Mouse (Mus musculus) CH12.LX (cell line): ENCODE measurements around the gene Fam72a. TPM values are rescaled to one million over a fixed set of nuclear protein-coding genes. Genes with fewer than 3 reads are reported as not detected.

Experiments used
- DNase-seq: peaks from one replicate; pipeline ENCODE4 v3.0.0-alpha.2; 2013; ENCODE audit errors: extremely low read depth
- H3K27ac ChIP-seq: 2 replicates; pipeline ENCODE4 v1.5.1; 2012; ENCODE audit warnings: low read depth, mild to moderate bottlenecking, control low read depth, moderate library complexity; ENCODE audit not compliant: insufficient read depth
- H3K27me3 ChIP-seq: replicated peaks from 2 replicates; pipeline ENCODE3; 2012; ENCODE audit warnings: inconsistent platforms
- H3K36me3 ChIP-seq, 2 experiments: replicated peaks in 1 of 2; 2 replicates each; pipeline versions ENCODE3 to v1.6.1; 2012; ENCODE audit warnings: inconsistent platforms in 1 of 2, low read length in 1 of 2, mild to moderate bottlenecking in 1 of 2, mixed read lengths in 1 of 2, moderate library complexity in 1 of 2; ENCODE audit not compliant: control insufficient read depth in 1 of 2, insufficient read depth in 1 of 2
- H3K4me1 ChIP-seq, 2 experiments: 2 replicates each; pipeline ENCODE4 v1.6.1; 2012; ENCODE audit warnings: inconsistent platforms in 1 of 2, moderate library complexity in 1 of 2; ENCODE audit not compliant: insufficient read depth in 2 of 2, control insufficient read depth in 1 of 2
- H3K4me2 ChIP-seq: 2 replicates; pipeline ENCODE4 v1.6.1; 2012; ENCODE audit warnings: low read depth, mild to moderate bottlenecking, control low read depth; ENCODE audit not compliant: poor library complexity, insufficient read depth, severe bottlenecking
- H3K4me3 ChIP-seq, 3 experiments: fragments of 150-350 bp in 1 of 3; sonication (generic) in 1 of 3; replicated peaks in 1 of 3; 2 replicates each; pipeline versions ENCODE3 to v1.5.1; 2011 to 2012; ENCODE audit warnings: low read depth in 2 of 3, low read length in 2 of 3, mild to moderate bottlenecking in 2 of 3, moderate library complexity in 2 of 3, control low read depth in 1 of 3, improper control_type of control experiment in 1 of 3, inconsistent platforms in 1 of 3, mixed read lengths in 1 of 3; ENCODE audit not compliant: poor library complexity in 1 of 3
- H3K79me2 ChIP-seq: replicated peaks from 2 replicates; pipeline ENCODE4 v1.6.1; 2012; ENCODE audit warnings: mild to moderate bottlenecking, moderate library complexity; ENCODE audit not compliant: control insufficient read depth, poor library complexity, insufficient read depth, severe bottlenecking; ENCODE audit errors: extremely low read depth
- H3K9ac ChIP-seq: 2 replicates; pipeline ENCODE4 v1.6.1; 2012; ENCODE audit warnings: low read depth, mild to moderate bottlenecking, control low read depth, moderate library complexity; ENCODE audit not compliant: insufficient read depth
- H3K9me3 ChIP-seq: replicated peaks from 2 replicates; pipeline ENCODE3; 2012; ENCODE audit warnings: low read length, inconsistent platforms, mixed read lengths
- CHD1 ChIP-seq: IDR thresholded peaks from 2 replicates; pipeline ENCODE4 v1.6.1; 2012; ENCODE audit warnings: low read depth, low read length, improper control_type of control experiment, inconsistent platforms
- CHD2 ChIP-seq: IDR thresholded peaks from 2 replicates; pipeline ENCODE4 v1.6.1; 2011; ENCODE audit warnings: low read length, improper control_type of control experiment
- E2F4 ChIP-seq: IDR thresholded peaks from 2 replicates; pipeline ENCODE4 v1.6.1; 2011; ENCODE audit warnings: low read depth, low read length, improper control_type of control experiment; ENCODE audit not compliant: insufficient replicate concordance
- ELF1 ChIP-seq: IDR thresholded peaks from 2 replicates; pipeline ENCODE4 v1.6.1; 2014; ENCODE audit warnings: low read depth, mild to moderate bottlenecking, inconsistent platforms, low read length, improper control_type of control experiment
- EP300 ChIP-seq: IDR thresholded peaks from 2 replicates; pipeline ENCODE4 v1.6.1; 2011; ENCODE audit warnings: low read length, improper control_type of control experiment
- ETS1 ChIP-seq: conservative IDR thresholded peaks from 2 replicates; pipeline ENCODE4 v1.6.1; 2012; ENCODE audit warnings: low read depth, mild to moderate bottlenecking, inconsistent platforms, low read length, improper control_type of control experiment, moderate library complexity
- GABPA ChIP-seq: IDR thresholded peaks from 2 replicates; pipeline ENCODE4 v1.6.1; 2012; ENCODE audit warnings: low read depth, low read length, improper control_type of control experiment, inconsistent platforms; ENCODE audit not compliant: insufficient replicate concordance
- IRF4 ChIP-seq: IDR thresholded peaks from 2 replicates; pipeline ENCODE4 v1.6.1; 2014; ENCODE audit warnings: low read depth, mild to moderate bottlenecking, inconsistent platforms, low read length, improper control_type of control experiment
- JUND ChIP-seq: conservative IDR thresholded peaks from 2 replicates; pipeline ENCODE4 v1.6.1; 2011; ENCODE audit warnings: low read depth, low read length, improper control_type of control experiment
- MAZ ChIP-seq: IDR thresholded peaks from 2 replicates; pipeline ENCODE4 v1.6.1; 2012; ENCODE audit warnings: low read depth, mild to moderate bottlenecking, inconsistent platforms, low read length, improper control_type of control experiment, moderate library complexity
- MEF2A ChIP-seq: IDR thresholded peaks from 2 replicates; pipeline ENCODE4 v1.6.1; 2014; ENCODE audit warnings: low read depth, mild to moderate bottlenecking, inconsistent platforms, low read length, improper control_type of control experiment, borderline replicate concordance
- MYC ChIP-seq: IDR thresholded peaks from 2 replicates; pipeline ENCODE4 v1.6.1; 2011; ENCODE audit warnings: low read depth, mild to moderate bottlenecking, improper control_type of control experiment, low read length
- PAX5 ChIP-seq: IDR thresholded peaks from 2 replicates; pipeline ENCODE4 v1.6.1; 2012; ENCODE audit warnings: low read length, inconsistent platforms, mixed read lengths
- POLR2AphosphoS2 ChIP-seq: IDR thresholded peaks from 2 replicates; pipeline ENCODE4 v1.6.1; 2011; ENCODE audit warnings: low read depth, low read length, improper control_type of control experiment
- RAD21 ChIP-seq: IDR thresholded peaks from 2 replicates; pipeline ENCODE4 v1.6.1; 2011; ENCODE audit warnings: low read depth, mild to moderate bottlenecking, low read length, improper control_type of control experiment, moderate library complexity
- RCOR1 ChIP-seq: conservative IDR thresholded peaks from 2 replicates; pipeline ENCODE4 v1.6.1; 2012; ENCODE audit warnings: low read depth, mild to moderate bottlenecking, inconsistent platforms, low read length, improper control_type of control experiment
- SMC3 ChIP-seq: IDR thresholded peaks from 2 replicates; pipeline ENCODE4 v1.6.1; 2011; ENCODE audit warnings: low read depth, low read length, improper control_type of control experiment
- ZC3H11A ChIP-seq: IDR thresholded peaks from 2 replicates; pipeline ENCODE4 v1.6.1; 2012; ENCODE audit warnings: low read depth, mild to moderate bottlenecking, inconsistent platforms, low read length, improper control_type of control experiment
- ZKSCAN1 ChIP-seq: IDR thresholded peaks from 2 replicates; pipeline ENCODE4 v1.6.1; 2012; ENCODE audit warnings: low read depth, inconsistent platforms, low read length, improper control_type of control experiment, borderline replicate concordance
- ZMIZ1 ChIP-seq: IDR thresholded peaks from 2 replicates; pipeline ENCODE4 v1.6.1; 2012; ENCODE audit warnings: low read depth, mild to moderate bottlenecking, inconsistent platforms, low read length, improper control_type of control experiment
- ZNF384 ChIP-seq: IDR thresholded peaks from 2 replicates; pipeline ENCODE4 v1.6.1; 2012; ENCODE audit warnings: low read depth, low read length, improper control_type of control experiment, inconsistent platforms
- dilution Hi-C: fragments of 300-500 bp; cut with MboI; formaldehyde crosslinking; loops from 2 replicates; pipeline ENCODE4 v1.14.3; 2020; ENCODE audit warnings: low sequenced_read_pairs; ENCODE audit not compliant: extremely low pct_unique_long_range_greater_than_20kb, extremely low pct_ligation_motif_present
- in situ Hi-C: fragments of 300-500 bp; cut with MboI; formaldehyde crosslinking; loops from 3 replicates; pipeline ENCODE4 v1.14.3; 2019; ENCODE audit warnings: low sequenced_read_pairs, low pct_ligation_motif_present, low pct_unique_long_range_greater_than_20kb, mixed read lengths
- polyA plus RNA-seq: library from polyadenylated mRNA; unstranded; fragments of >175 nt; gene quantifications from 2 replicates; pipeline ENCODE4 v1.2.1, GENCODE M21; 2012; ENCODE audit warnings: low read depth; ENCODE audit not compliant: insufficient read length
- total RNA-seq, 2 experiments: library from RNA; depleted of rRNA; stranded (reverse); fragments of 300-350 nt in 1 of 2; fragments of >200 nt in 1 of 2; gene quantifications; 2 replicates each; pipeline ENCODE4 v1.2.3; 2012 to 2014

Fam72a gene
- total and polyA plus RNA-seq, 3 experiments: 10.5 to 22.4 (median 19.1) TPM

- Histone ChIP-seq H3K79me2 (no peaks in the 10 kb centered on the region), H3K27ac (no peak overlapping the region), H3K9me3 (no peaks in the 10 kb centered on the region), H3K36me3 (peaks cover 13 to 61% of the 10 kb centered on the region in 2 experiments), H3K9ac (no peak overlapping the region)
- no peak for DNase-seq
- TF ChIP-seq ZNF384: no peak
- no peak for TF ChIP-seq EP300
- TF ChIP-seq CHD1: no peak
- no peak for TF ChIP-seq PAX5
- TF ChIP-seq ZMIZ1: no peak
- TF ChIP-seq ZKSCAN1: no peak
- no peak for TF ChIP-seq MAZ
- TF ChIP-seq GABPA: no peak
- no peak for TF ChIP-seq IRF4
- no peak for TF ChIP-seq SMC3
- no peak for TF ChIP-seq RCOR1
- TF ChIP-seq ZC3H11A: no peak
- no peak for TF ChIP-seq MYC
- TF ChIP-seq, all 38 proteins: peak for 0
- Histone ChIP-seq H3K4me1 (peaks cover 0 to 19% of the 10 kb centered on the region in 2 experiments; a peak in 2 of 4 replicates), H3K27me3 (no peaks in the 10 kb centered on the region), H3K4me3 (no peak overlapping the region), H3K4me2 (no peak overlapping the region)
- dilution Hi-C loops: no loop called here
- in situ Hi-C loops: no loop called here
Measured at GRCm38 (mm10) chr1:131540795-131541194, 13.1 kb downstream of the Fam72a start.

DNA sequence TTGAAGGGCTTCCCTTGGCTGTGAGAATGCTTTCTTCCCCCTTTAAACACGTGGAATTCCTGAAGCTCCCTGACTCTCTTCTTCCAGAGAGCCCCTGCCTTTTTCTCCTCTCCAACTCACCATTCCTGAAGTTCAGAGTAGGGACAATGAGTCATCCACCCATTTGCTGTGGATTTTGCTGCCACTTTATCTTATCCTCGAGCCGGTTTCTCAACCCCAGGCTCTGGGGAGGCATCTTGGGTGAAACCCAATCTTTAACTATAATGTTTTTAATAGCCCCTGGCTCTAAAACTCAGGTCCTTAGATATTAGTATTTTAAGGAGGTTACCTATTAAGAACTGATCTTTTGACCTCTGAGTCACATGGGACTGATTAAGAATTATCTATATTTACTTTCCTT, 13.7 kb downstream of the Fam72a start:
- peaks cover 13 to 55% of the 10 kb centered on the region in 2 experiments for H3K36me3 ChIP-seq
- H3K4me1 ChIP-seq: peaks cover 0 to 19% of the 10 kb centered on the region in 2 experiments; a peak in 2 of 4 replicates
- no peak overlapping the region for H3K4me3 ChIP-seq
- H3K79me2 ChIP-seq: no peaks in the 10 kb centered on the region
- DNase-seq: no peak
- in situ Hi-C loops (no loop called here), dilution Hi-C loops (no loop called here)
- no peaks in the 10 kb centered on the region for H3K27me3 ChIP-seq
- no peak overlapping the region for H3K27ac ChIP-seq
- H3K9ac ChIP-seq: no peak overlapping the region
- TF ChIP-seq JUND: no peak
- no peak for TF ChIP-seq CHD2
- no peak for TF ChIP-seq EP300
- no peak for TF ChIP-seq RAD21
- TF ChIP-seq POLR2AphosphoS2: no peak
- TF ChIP-seq MEF2A: no peak
- no peak for TF ChIP-seq PAX5
- no peak for TF ChIP-seq ELF1
- TF ChIP-seq ETS1: no peak
- no peak for TF ChIP-seq GABPA
- TF ChIP-seq SMC3: no peak
- no peak for TF ChIP-seq E2F4
- no peak for TF ChIP-seq IRF4
- no peak for TF ChIP-seq RCOR1
- TF ChIP-seq, all 38 proteins: peak for 0
- Histone ChIP-seq H3K4me2 (no peak overlapping the region), H3K9me3 (no peaks in the 10 kb centered on the region)
